Mouse (Mus musculus) embryonic facial prominence, embryonic 11.5 days (tissue): ENCODE measurements around the gene Il17re. TPM values are rescaled to one million over a fixed set of nuclear protein-coding genes. Genes with fewer than 3 reads are reported as not detected.

ENCODE experiments used
- ATAC-seq: fragments of 200-750 bp; cut with Nextera tagmentation; replicated peaks from 2 replicates; pipeline ENCODE4 v1.8.0; 2017; ENCODE audit warnings: low read depth; ENCODE audit not compliant: insufficient number of reproducible peaks, low FRiP score, low TSS enrichment
- DNase-seq: peaks from one replicate; pipeline ENCODE4 v3.0.0-alpha.2; 2015; ENCODE audit warnings: low spot score
- H3K27ac ChIP-seq: fragments of 300-500 bp; sonication (generic); replicated peaks from 2 replicates; pipeline ENCODE4 v1.5.1; 2014; ENCODE audit warnings: mild to moderate bottlenecking, low read depth, low read length, control low read depth
- H3K27me3 ChIP-seq: fragments of 300-500 bp; sonication (generic); 2 replicates; pipeline ENCODE4 v1.6.1; 2014; ENCODE audit warnings: mild to moderate bottlenecking, low read length, moderate library complexity, mixed read lengths; ENCODE audit not compliant: control insufficient read depth, insufficient read depth
- H3K36me3 ChIP-seq: fragments of 300-500 bp; sonication (generic); replicated peaks from 2 replicates; pipeline ENCODE4 v1.6.1; 2014; ENCODE audit warnings: low read depth, mild to moderate bottlenecking, low read length, moderate library complexity, mixed read lengths; ENCODE audit not compliant: control insufficient read depth, insufficient read depth
- H3K4me1 ChIP-seq: fragments of 300-500 bp; sonication (generic); 2 replicates; pipeline ENCODE4 v1.6.1; 2014; ENCODE audit warnings: low read length, mixed read lengths; ENCODE audit not compliant: control insufficient read depth, insufficient read depth
- H3K4me2 ChIP-seq: fragments of 300-500 bp; sonication (generic); 2 replicates; pipeline ENCODE4 v1.6.1; 2014; ENCODE audit warnings: low read depth, mild to moderate bottlenecking, control low read depth, low read length, moderate library complexity
- H3K4me3 ChIP-seq: fragments of 300-500 bp; sonication (generic); 2 replicates; pipeline ENCODE4 v1.5.1; 2014; ENCODE audit warnings: low read depth, low read length, control low read depth
- H3K9ac ChIP-seq: fragments of 300-500 bp; sonication (generic); replicated peaks from 2 replicates; pipeline ENCODE4 v1.6.1; 2014; ENCODE audit warnings: mild to moderate bottlenecking, control low read depth, low read length
- H3K9me3 ChIP-seq: fragments of 300-500 bp; sonication (generic); replicated peaks from 2 replicates; pipeline ENCODE4 v1.6.1; 2016; ENCODE audit warnings: mild to moderate bottlenecking, low read length, inconsistent platforms, mixed read lengths; ENCODE audit not compliant: control insufficient read depth
- WGBS: fragments of 180-500 bp; shearing (Covaris S2); extraction: QIAGEN DNeasy Blood & Tissue Kit; methylation state at CpG from one replicate; pipeline ENCODE4 v1.1.7; 2014; 5-methylcytosine and 5-hydroxymethylcytosine counted together
- polyA plus RNA-seq: library from polyadenylated mRNA; unstranded; fragments of >200 nt; fragmentation: Nextera tagmentation; extraction: Ambion mirVana; gene quantifications from 2 replicates; pipeline ENCODE4 v1.2.1, GENCODE M21; 2014

Gene Il17re
- polyA plus RNA-seq, 1 experiment from 2014 or later, result 1.2 TPM

- DNase-seq (no peak), ATAC-seq (no peak)
- Histone ChIP-seq H3K4me1 (no peaks in the 10 kb centered on the region), H3K36me3 (no peaks in the 10 kb centered on the region), H3K27ac (no peak overlapping the region), H3K9me3 (no peaks in the 10 kb centered on the region), H3K4me3 (no peak overlapping the region), H3K9ac (no peak overlapping the region), H3K4me2 (no peak overlapping the region), H3K27me3 (no peaks in the 10 kb centered on the region)
- WGBS, result 77% methylated on average over 12 of the region's 12 CpGs
Observed at GRCm38 (mm10) chr6:113437135-113437534, 21.1 kb upstream of the Il17re start.

GRCm38 (mm10) chr6:113438721-113439430, 19.4 kb upstream of the Il17re start:
- no peak for DNase-seq
- H3K4me2 ChIP-seq, result no peak overlapping the region
- WGBS, result 61% methylated on average over 12 of the region's 12 CpGs

GRCm38 (mm10) chr6:113440686-113441085, 17.6 kb upstream of the Il17re start:
- H3K9me3 ChIP-seq, result no peaks in the 10 kb centered on the region
- H3K27ac ChIP-seq, result no peak overlapping the region
- no peak overlapping the region for H3K4me2 ChIP-seq
- no peaks in the 10 kb centered on the region for H3K36me3 ChIP-seq
- ATAC-seq (no peak), DNase-seq (no peak)
- 89% methylated on average over 3 of the region's 3 CpGs for WGBS
- no peak overlapping the region for H3K4me3 ChIP-seq
- no peaks in the 10 kb centered on the region for H3K4me1 ChIP-seq
- H3K9ac ChIP-seq, result no peak overlapping the region
- no peaks in the 10 kb centered on the region for H3K27me3 ChIP-seq

More at GRCm38 (mm10) chr6:113438721-113439430, 19.4 kb upstream of the Il17re start:
- no peaks in the 10 kb centered on the region for H3K4me1 ChIP-seq
- H3K9me3 ChIP-seq, result no peaks in the 10 kb centered on the region
- ATAC-seq, result no peak
- no peaks in the 10 kb centered on the region for H3K27me3 ChIP-seq
- H3K36me3 ChIP-seq, result no peaks in the 10 kb centered on the region
- no peak overlapping the region for H3K9ac ChIP-seq
- H3K4me3 ChIP-seq, result no peak overlapping the region
- H3K27ac ChIP-seq, result no peak overlapping the region

GRCm38 (mm10) chr6:113441147-113441680, 17.1 kb upstream of the Il17re start:
- no peaks in the 10 kb centered on the region for H3K4me1 ChIP-seq
- H3K27me3 ChIP-seq, result no peaks in the 10 kb centered on the region
- no peaks in the 10 kb centered on the region for H3K36me3 ChIP-seq
- 56% methylated on average over 7 of the region's 7 CpGs for WGBS
- no peak overlapping the region for H3K4me3 ChIP-seq
- H3K9ac ChIP-seq, result no peak overlapping the region
- no peak overlapping the region for H3K27ac ChIP-seq
- H3K4me2 ChIP-seq, result no peak overlapping the region
- no peaks in the 10 kb centered on the region for H3K9me3 ChIP-seq
- DNase-seq (peak; percentile 86), ATAC-seq (no peak)

GRCm38 (mm10) chr6:113442087-113442441, 16.2 kb upstream of the Il17re start:
- Histone ChIP-seq H3K36me3 (peaks cover 2% of the 10 kb centered on the region), H3K9me3 (no peaks in the 10 kb centered on the region), H3K4me2 (peak overlapping the region; percentile 58), H3K4me3 (peak overlapping the region; percentile 98), H3K27me3 (no peaks in the 10 kb centered on the region), H3K9ac (peak overlapping the region; percentile 96), H3K4me1 (no peaks in the 10 kb centered on the region), H3K27ac (no peak overlapping the region)
- DNase-seq, result no peak
- WGBS, result 41% methylated on average over 9 of the region's 9 CpGs
- ATAC-seq, result peak; percentile 10; the same call in 1 of the 2 replicates

- Histone ChIP-seq H3K9ac (peak within 1 kb of the TSS; percentile 96), H3K4me3 (peak within 1 kb of the TSS; percentile 98), H3K4me2 (peak within 1 kb of the TSS; percentile 58), H3K9me3 (no peaks in the 10 kb centered on the region), H3K4me1 (no peaks in the 10 kb centered on the region), H3K27ac (peak within 1 kb of the TSS; percentile 52; the same call in 1 of the 2 replicates), H3K36me3 (peaks cover 5% of the 10 kb centered on the region), H3K27me3 (no peaks in the 10 kb centered on the region)
- ATAC-seq (peak; percentile 92), DNase-seq (peak; percentile 97)
- WGBS, result under 1% methylated on average over 44 of the region's 45 CpGs
Observed at GRCm38 (mm10) chr6:113442442-113443090, 15.7 kb upstream of the Il17re start, which contains the start of gene Jagn1. Jagn1 (plus strand) TSS chr6:113442569.

- peak overlapping the region; percentile 98 for H3K4me3 ChIP-seq
- H3K27me3 ChIP-seq, result no peaks in the 10 kb centered on the region
- H3K4me2 ChIP-seq, result peak overlapping the region; percentile 58
- peaks cover 9% of the 10 kb centered on the region for H3K36me3 ChIP-seq
- WGBS, result 45% methylated on average over 12 of the region's 12 CpGs
- no peak overlapping the region for H3K27ac ChIP-seq
- peak; percentile 27 for DNase-seq
- no peaks in the 10 kb centered on the region for H3K4me1 ChIP-seq
- peak overlapping the region; percentile 96 for H3K9ac ChIP-seq
- no peaks in the 10 kb centered on the region for H3K9me3 ChIP-seq
- no peak for ATAC-seq
Observed at GRCm38 (mm10) chr6:113443091-113443490, 15.2 kb upstream of the Il17re start.
